Comparison of ENCODE assay signal across 7 mouse cellular contexts in the genomic region with DNA sequence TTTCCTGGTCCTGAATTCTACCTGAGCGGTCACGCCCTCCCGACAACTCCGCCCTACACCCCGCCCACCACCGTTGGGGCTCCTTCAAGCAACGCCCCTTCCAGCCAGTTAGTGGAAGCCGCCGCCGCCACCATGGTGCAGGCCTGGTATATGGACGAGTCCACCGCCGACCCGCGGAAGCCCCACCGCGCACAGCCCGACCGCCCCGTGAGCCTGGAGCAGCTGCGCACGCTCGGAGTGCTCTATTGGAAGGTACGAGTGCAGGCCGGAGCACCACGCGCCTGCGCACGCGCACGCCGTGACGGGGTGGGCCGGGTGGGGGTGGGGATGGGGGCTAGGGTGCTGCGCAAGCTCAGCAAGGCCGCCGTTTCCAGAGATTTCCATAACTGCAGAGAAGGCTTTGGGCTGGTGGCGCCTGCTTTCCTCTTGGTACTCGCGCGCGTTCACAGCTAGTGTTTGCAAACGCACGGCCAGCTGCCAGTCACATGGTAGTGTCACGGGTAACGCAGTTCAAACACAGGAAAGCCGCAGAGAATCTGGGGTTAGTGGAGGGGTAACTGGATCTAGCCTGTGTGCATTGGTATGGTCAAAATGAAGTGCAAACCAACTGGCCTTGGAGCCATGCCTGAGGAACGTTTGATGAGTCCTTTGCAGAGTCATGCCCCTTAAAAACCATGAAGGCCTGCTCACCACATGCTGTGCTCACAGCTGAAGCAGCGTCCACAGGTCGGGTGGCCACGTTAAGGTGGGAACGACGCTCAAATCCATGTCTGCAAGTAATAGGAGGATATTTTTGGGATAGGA. TPM values are rescaled to one million over a fixed set of nuclear protein-coding genes. Genes with fewer than 3 reads are reported as not detected.
A peak's percentile ranks its signal among the peaks of the same experiment; 100 is the strongest.
DNase-seq lines count a peak whose midpoint lies in the region; ATAC-seq lines count a peak whose summit lies in the region.

A gene (plus strand): TSS at position 111 of the 804 bp plus-strand sequence.

- intact Hi-C loops in left cerebral cortex, postnatal 14 days (cut with DNase I): no loop called here

- DNase-seq in adrenal gland, adult (ENCODE audit: inconsistent age in 2 of 2, low spot score in 1 of 2): peak; percentile 88 to 96
- peak; percentile 87 for DNase-seq in embryo, embryonic 10.5 days (ENCODE audit: low spot score)
- peak; percentile 78 for DNase-seq in gastrocnemius, postnatal 25 days
- peak; percentile 95 for DNase-seq in intestine, embryonic 14.5 days (ENCODE audit: low spot score)
- peak; percentile 87 to 93 for DNase-seq in left cerebral cortex, postnatal 14 days (ENCODE audit: low spot score in 2 of 2)
- peak; percentile 90 for DNase-seq in mesoderm, embryonic 11.5 days (ENCODE audit: low read depth, low spot score)
- peak; percentile 89 for DNase-seq in right cerebral cortex, postnatal 4 days

- peaks cover 6% of the 10 kb centered on the region; the same call in 1 of the 2 replicates for H3K4me1 ChIP-seq in intestine, embryonic 14.5 days (replicated peaks; ENCODE audit: control insufficient read depth, insufficient read depth, low read length)

- H3K4me3 ChIP-seq in intestine, embryonic 14.5 days (ENCODE audit: low read depth, low read length): peak within 1 kb of the TSS; percentile 39

- peak within 1 kb of the TSS; percentile 62 for H3K4me2 ChIP-seq in intestine, embryonic 14.5 days (ENCODE audit: low read length)

- no peaks in the 10 kb centered on the region for H3K9me3 ChIP-seq in intestine, embryonic 14.5 days (ENCODE audit: control insufficient read depth, low read length)

- ATAC-seq in intestine, embryonic 14.5 days (replicated peaks; ENCODE audit: low FRiP score, low TSS enrichment, low read depth): peak; percentile 96

- peak within 1 kb of the TSS; percentile 88 for H3K27ac ChIP-seq in intestine, embryonic 14.5 days (ENCODE audit: low read depth)

- H3K9ac ChIP-seq in intestine, embryonic 14.5 days (ENCODE audit: low read length): peak within 1 kb of the TSS; percentile 53

- peaks cover 21% of the 10 kb centered on the region; the same call in 1 of the 2 replicates for H3K36me3 ChIP-seq in intestine, embryonic 14.5 days (ENCODE audit: control insufficient read depth, insufficient read depth, low read length)

- no peaks in the 10 kb centered on the region for H3K27me3 ChIP-seq in intestine, embryonic 14.5 days (replicated peaks; ENCODE audit: control insufficient read depth, insufficient read depth, low read length)

- 4% methylated on average over 53 of the region's 53 CpGs for WGBS in intestine, embryonic 14.5 days

RNA-seq across cellular contexts. Expression of the gene that starts here (rescaled TPM):
- total RNA-seq in gastrocnemius, postnatal 25 days (2021): 10 to 100 TPM; 34.6 to 45.1 TPM
- 76.4 and 78.7 TPM in 2 replicates for polyA plus RNA-seq in intestine, embryonic 14.5 days (2014; fragmentation: Nextera tagmentation; extraction: Ambion mirVana)
- 10 to 100 TPM; 16.9 to 19.8 TPM for total RNA-seq in left cerebral cortex, postnatal 14 days (2021)

Comparison
In these comparisons a context has a peak if more than half of its experiments do, and no peak if none do; other contexts are left out.
1. Peak in every context shown above with its lines: DNase-seq, ATAC-seq, H3K4me3 ChIP-seq and H3K27ac ChIP-seq.